Mouse (Mus musculus) ES-E14 (cell line): ENCODE data around the gene Clybl.

Experiments used
- CHD2 ChIP-seq: IDR thresholded peaks from 2 replicates; pipeline ENCODE4 v1.6.1; 2014; ENCODE audit warnings: mild to moderate bottlenecking, low read depth, low read length, inconsistent platforms
- HCFC1 ChIP-seq: IDR thresholded peaks from 2 replicates; pipeline ENCODE4 v1.6.1; 2012; ENCODE audit warnings: low read length, inconsistent platforms, borderline replicate concordance; ENCODE audit not compliant: insufficient read depth
- MAFK ChIP-seq: IDR thresholded peaks from 2 replicates; pipeline ENCODE4 v1.6.1; 2014; ENCODE audit warnings: mild to moderate bottlenecking, low read depth, low read length, inconsistent platforms; ENCODE audit not compliant: insufficient read depth
- ZNF384 ChIP-seq: IDR thresholded peaks from 2 replicates; pipeline ENCODE4 v1.6.1; 2012; ENCODE audit warnings: low read depth, low read length, inconsistent platforms

- no peak for TF ChIP-seq MAFK
- TF ChIP-seq ZNF384, result no peak
- no peak for TF ChIP-seq CHD2
- no peak for TF ChIP-seq HCFC1
Observed at GRCm38 (mm10) chr14:122390935-122391334, 209.4 kb downstream of the Clybl start.
